Mouse (Mus musculus) olfactory bulb, adult 2 months (tissue): ENCODE measurements around the gene She.

ENCODE experiments used
- CTCF ChIP-seq: fragments of 200-500 bp; IDR thresholded peaks from 2 replicates; pipeline ENCODE4 v1.5.1; 2012; ENCODE audit warnings: low read depth, mild to moderate bottlenecking, low read length, moderate library complexity; ENCODE audit not compliant: insufficient read depth
- POLR2A ChIP-seq: fragments of 200-500 bp; IDR thresholded peaks from 2 replicates; pipeline ENCODE4 v1.6.1; 2012; ENCODE audit warnings: mild to moderate bottlenecking, low read depth, low read length, moderate library complexity; ENCODE audit not compliant: insufficient read depth

GRCm38 (mm10) chr3:89898870-89899510, 67.8 kb downstream of the She start:
- no peak for TF ChIP-seq CTCF
- TF ChIP-seq POLR2A: no peak
